Mouse (Mus musculus) testis, postnatal 14 days (tissue): ENCODE results near the gene Snx20.

Experiments used
- DNase-seq: peaks from one replicate; pipeline ENCODE4 v3.0.0; 2021; ENCODE audit warnings: low spot score

Gene Snx20

GRCm38 (mm10) chr8:88642734-88643564 lies 7.0 kb upstream of the Snx20 start:
- no peak for DNase-seq

GRCm38 (mm10) chr8:88638908-88639307 lies 3.0 kb upstream of the Snx20 start:
- DNase-seq: no peak

GRCm38 (mm10) chr8:88637092-88638000 lies 1.4 kb upstream of the Snx20 start:
- no peak for DNase-seq

GRCm38 (mm10) chr8:88633343-88633765 lies 2.6 kb downstream of the Snx20 start:
- no peak for DNase-seq

GRCm38 (mm10) chr8:88631081-88631480 lies 4.8 kb downstream of the Snx20 start:
- no peak for DNase-seq

- DNase-seq: no peak
These were observed 5.7 kb downstream of the Snx20 start for GRCm38 (mm10) chr8:88630225-88630624.

- peak; percentile 66 for DNase-seq
These were observed 7.7 kb downstream of the Snx20 start for GRCm38 (mm10) chr8:88628001-88628774.

GRCm38 (mm10) chr8:88627265-88627991 lies 8.5 kb downstream of the Snx20 start:
- DNase-seq: peak; percentile 83

- no peak for DNase-seq
These were observed 9.0 kb downstream of the Snx20 start for GRCm38 (mm10) chr8:88626940-88627264.

GRCm38 (mm10) chr8:88626433-88626832 lies 9.5 kb downstream of the Snx20 start:
- DNase-seq: no peak

- DNase-seq: no peak
These were observed 11.7 kb downstream of the Snx20 start for GRCm38 (mm10) chr8:88624276-88624675.

GRCm38 (mm10) chr8:88623351-88623750 lies 12.6 kb downstream of the Snx20 start:
- no peak for DNase-seq

- DNase-seq: peak; percentile 47
These were observed 14.5 kb downstream of the Snx20 start for GRCm38 (mm10) chr8:88621408-88621807.

GRCm38 (mm10) chr8:88620931-88621330 lies 15.0 kb downstream of the Snx20 start:
- DNase-seq: no peak

- DNase-seq: no peak
These were observed 16.4 kb downstream of the Snx20 start for GRCm38 (mm10) chr8:88619513-88619912.

- no peak for DNase-seq
These were observed 17.3 kb downstream of the Snx20 start for GRCm38 (mm10) chr8:88618612-88619011.

GRCm38 (mm10) chr8:88614981-88615380 lies 20.9 kb downstream of the Snx20 start:
- no peak for DNase-seq

- DNase-seq: no peak
These were observed 25.7 kb downstream of the Snx20 start for GRCm38 (mm10) chr8:88610271-88610670.

GRCm38 (mm10) chr8:88609036-88609435 lies 26.9 kb downstream of the Snx20 start:
- DNase-seq: no peak

- no peak for DNase-seq
These were observed 30.4 kb downstream of the Snx20 start for GRCm38 (mm10) chr8:88605361-88606040.
